Mouse (Mus musculus): Measurements from ENCODE around the gene Rsbn1. TPM values are rescaled to one million over a fixed set of nuclear protein-coding genes. Genes with fewer than 3 reads are reported as not detected.
A peak's percentile ranks its signal among the peaks of the same experiment; 100 is the strongest.

Rsbn1 gene
- polyA plus RNA-seq (2016; fragmentation: Nextera tagmentation; extraction: Ambion mirVana) = 11.6 and 14.1 TPM in 2 replicates

DNA sequence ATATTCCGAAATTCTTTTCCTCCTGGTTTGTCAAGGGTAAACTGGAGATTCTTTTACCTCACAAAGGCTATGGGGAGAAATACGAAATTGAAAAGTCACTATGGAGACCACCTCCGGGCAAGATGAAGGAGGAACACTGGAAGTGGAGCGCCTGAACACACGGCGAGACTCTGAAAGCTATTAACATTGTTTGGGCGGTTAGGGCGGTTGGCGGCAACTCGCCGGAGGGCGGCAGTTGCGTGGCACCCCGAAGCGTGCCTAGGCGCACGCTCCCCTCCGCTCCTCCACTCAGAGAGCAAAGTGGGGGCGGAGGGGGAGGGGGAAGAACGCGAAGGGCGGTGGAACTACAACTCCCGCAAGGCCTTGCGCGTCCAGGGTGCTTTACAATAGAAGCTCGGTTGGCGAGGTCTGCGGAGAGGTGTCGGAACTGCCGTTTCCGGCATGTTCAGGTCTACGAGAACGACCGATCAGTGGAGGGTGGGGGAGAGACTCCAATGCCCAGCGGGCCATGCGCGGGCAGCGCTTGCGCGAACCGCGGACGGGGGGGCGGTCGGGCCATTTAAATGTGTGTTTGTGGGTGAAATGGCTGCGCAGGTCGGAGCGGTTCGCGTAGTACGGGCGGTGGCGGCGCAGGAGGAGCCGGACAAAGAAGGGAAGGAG lies at the start of gene Rsbn1:
Rsbn1 (plus strand) TSS at position 111 of the 660 bp plus-strand sequence.
- under 1% methylated on average over 55 of the region's 55 CpGs for WGBS

DNA sequence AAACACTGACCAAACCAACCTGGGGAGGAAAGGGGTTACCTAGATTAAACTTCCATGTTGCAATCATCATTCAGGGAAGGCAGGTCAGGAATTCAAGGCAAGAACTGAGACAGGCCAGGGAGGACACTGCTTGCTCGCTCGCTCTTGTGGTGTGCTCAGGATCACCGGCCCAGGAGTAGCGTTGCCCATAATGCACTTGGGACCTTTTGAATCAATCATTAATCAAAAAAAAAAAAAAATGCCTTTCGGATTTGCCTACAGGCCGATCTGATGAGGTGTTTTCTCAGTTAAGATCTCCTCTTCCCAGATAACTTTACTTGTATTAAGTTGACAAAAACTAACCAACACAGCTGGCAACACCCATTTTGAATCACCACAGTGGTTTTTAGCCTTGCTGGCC lies 49.7 kb upstream of the Rsbn1 start:
- WGBS = 93% methylated on average over 6 of the region's 6 CpGs
- Histone ChIP-seq H3K4me1 (no peaks in the 10 kb centered on the region), H3K9me3 (no peaks in the 10 kb centered on the region), H3K36me3 (replicated peaks) (no peaks in the 10 kb centered on the region), H3K27me3 (ENCODE audit: poor library complexity, severe bottlenecking) (no peaks in the 10 kb centered on the region), H3K27ac (no peak overlapping the region), H3K4me3 (no peak overlapping the region)
- no peak for DNase-seq (ENCODE audit: extremely low spot score, low spot score)

More for the DNA sequence above, at the start of gene Rsbn1:
- Histone ChIP-seq H3K36me3 (replicated peaks) (no peaks in the 10 kb centered on the region), H3K4me3 (peak within 1 kb of the TSS; percentile 91), H3K27me3 (ENCODE audit: poor library complexity, severe bottlenecking) (no peaks in the 10 kb centered on the region), H3K4me1 (peaks cover 24% of the 10 kb centered on the region), H3K9me3 (no peaks in the 10 kb centered on the region), H3K27ac (peak within 1 kb of the TSS; percentile 96)
- peak; percentile 98 for DNase-seq (ENCODE audit: extremely low spot score, low spot score)

DNA sequence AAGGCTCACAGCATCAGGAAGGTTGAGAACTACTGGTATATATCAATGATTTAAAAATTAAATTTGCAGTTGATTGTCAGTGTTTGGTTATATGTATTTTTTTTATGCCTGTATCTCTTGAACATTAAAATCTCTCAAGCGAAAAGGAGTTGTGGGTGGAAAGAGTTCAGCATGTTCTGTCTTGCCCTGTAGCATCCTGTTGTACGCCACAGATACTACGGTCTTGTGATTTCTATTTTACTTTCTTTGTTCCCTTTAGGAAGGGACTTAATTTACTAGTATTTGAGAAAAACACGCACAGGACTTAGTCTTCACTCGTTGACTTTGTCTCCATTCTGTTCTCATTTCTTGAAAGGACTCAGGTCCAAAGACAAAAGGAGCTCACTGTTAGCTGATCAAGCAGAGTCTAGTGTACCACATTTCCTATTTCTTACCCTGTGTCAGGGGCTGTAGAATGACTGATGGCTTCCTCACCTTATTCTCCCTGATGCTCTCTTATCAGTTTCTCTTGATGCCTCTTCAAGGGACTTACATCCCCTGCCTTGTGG lies 46.4 kb upstream of the Rsbn1 start:
- no peaks in the 10 kb centered on the region for H3K36me3 ChIP-seq (replicated peaks)
- no peak overlapping the region for H3K27ac ChIP-seq
- no peaks in the 10 kb centered on the region for H3K4me1 ChIP-seq
- H3K27me3 ChIP-seq (ENCODE audit: poor library complexity, severe bottlenecking) = no peaks in the 10 kb centered on the region
- no peak overlapping the region for H3K4me3 ChIP-seq
- 91% methylated on average over 5 of the region's 5 CpGs for WGBS
- no peaks in the 10 kb centered on the region for H3K9me3 ChIP-seq
- DNase-seq (ENCODE audit: extremely low spot score, low spot score) = no peak

DNA sequence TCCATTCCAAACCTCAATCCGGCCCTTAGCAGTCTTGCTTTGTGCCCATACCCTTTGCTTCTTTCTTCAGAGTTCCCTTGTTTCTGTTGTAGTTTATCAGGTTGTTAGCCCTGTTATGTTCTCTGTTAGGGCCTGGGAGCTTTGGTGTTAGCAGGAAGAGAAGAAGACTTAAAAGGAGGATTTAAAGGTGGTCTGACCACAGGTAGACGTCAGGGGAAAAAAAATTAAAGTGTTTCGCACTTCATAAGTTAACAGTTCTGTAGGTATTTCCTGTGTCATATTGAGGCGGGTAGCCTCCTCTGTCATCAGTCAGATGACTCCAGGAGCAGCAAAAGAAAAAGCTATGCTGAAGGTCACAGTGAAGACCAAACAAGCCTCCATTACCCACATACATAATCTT lies 45.9 kb upstream of the Rsbn1 start:
- WGBS = 80% methylated on average over 4 of the region's 4 CpGs
- Histone ChIP-seq H3K27ac (no peak overlapping the region), H3K27me3 (ENCODE audit: poor library complexity, severe bottlenecking) (no peaks in the 10 kb centered on the region), H3K4me1 (no peaks in the 10 kb centered on the region), H3K36me3 (replicated peaks) (no peaks in the 10 kb centered on the region), H3K4me3 (no peak overlapping the region), H3K9me3 (no peaks in the 10 kb centered on the region)
- no peak for DNase-seq (ENCODE audit: extremely low spot score, low spot score)

DNA sequence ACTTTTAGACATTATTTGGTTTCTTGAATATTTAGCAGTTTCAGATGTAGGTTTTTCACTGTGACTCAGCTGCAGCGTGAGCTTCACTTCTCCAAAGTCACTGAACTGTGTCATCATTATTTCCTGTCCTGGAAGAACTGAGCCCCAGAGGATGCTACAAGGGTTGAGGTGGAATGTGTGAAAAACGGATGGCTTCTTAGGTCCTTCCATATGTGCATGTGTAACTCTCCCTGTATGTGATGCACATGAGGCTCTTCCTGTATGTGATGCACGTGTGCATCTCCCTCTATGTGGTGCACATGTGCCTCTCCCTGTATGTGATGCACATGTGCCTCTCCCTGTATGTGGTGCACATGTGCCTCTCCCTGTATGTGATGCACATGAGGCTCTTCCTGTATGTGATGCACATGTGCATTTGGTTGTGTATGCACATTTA lies 41.2 kb upstream of the Rsbn1 start:
- 72% methylated on average over 3 of the region's 3 CpGs for WGBS
- no peak for DNase-seq (ENCODE audit: extremely low spot score, low spot score)

DNA sequence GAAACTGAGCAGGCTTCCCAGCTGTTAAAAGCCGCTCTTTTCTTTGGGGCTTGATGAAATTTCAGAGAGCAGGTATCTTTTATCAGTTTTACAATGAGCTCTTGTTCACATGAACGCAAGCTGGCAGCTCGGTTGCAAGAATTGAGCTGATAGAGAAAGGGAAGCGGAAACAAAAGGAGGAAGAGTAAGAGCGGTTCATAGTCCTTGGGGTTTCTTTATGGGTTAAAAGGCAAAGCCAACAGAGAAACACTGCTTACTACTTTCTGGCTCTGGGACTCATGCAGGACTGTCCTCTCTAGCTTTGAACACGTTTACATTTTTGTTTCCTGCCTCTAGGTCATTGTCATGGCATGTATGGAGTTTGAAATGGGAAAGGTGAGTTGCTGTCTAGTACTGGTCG lies 39.6 kb upstream of the Rsbn1 start:
- H3K27ac ChIP-seq = no peak overlapping the region
- WGBS = 82% methylated on average over 7 of the region's 7 CpGs
- H3K4me1 ChIP-seq = no peaks in the 10 kb centered on the region
- H3K27me3 ChIP-seq (ENCODE audit: poor library complexity, severe bottlenecking) = no peaks in the 10 kb centered on the region
- no peak overlapping the region for H3K4me3 ChIP-seq
- no peaks in the 10 kb centered on the region for H3K36me3 ChIP-seq (replicated peaks)
- no peak for DNase-seq (ENCODE audit: extremely low spot score, low spot score)
- H3K9me3 ChIP-seq = no peaks in the 10 kb centered on the region

More for the DNA sequence above, 41.2 kb upstream of the Rsbn1 start:
- H3K4me3 ChIP-seq = no peak overlapping the region
- H3K36me3 ChIP-seq (replicated peaks) = no peaks in the 10 kb centered on the region
- H3K27me3 ChIP-seq (ENCODE audit: poor library complexity, severe bottlenecking) = no peaks in the 10 kb centered on the region
- H3K27ac ChIP-seq = no peak overlapping the region
- H3K9me3 ChIP-seq = no peaks in the 10 kb centered on the region
- no peaks in the 10 kb centered on the region for H3K4me1 ChIP-seq

DNA sequence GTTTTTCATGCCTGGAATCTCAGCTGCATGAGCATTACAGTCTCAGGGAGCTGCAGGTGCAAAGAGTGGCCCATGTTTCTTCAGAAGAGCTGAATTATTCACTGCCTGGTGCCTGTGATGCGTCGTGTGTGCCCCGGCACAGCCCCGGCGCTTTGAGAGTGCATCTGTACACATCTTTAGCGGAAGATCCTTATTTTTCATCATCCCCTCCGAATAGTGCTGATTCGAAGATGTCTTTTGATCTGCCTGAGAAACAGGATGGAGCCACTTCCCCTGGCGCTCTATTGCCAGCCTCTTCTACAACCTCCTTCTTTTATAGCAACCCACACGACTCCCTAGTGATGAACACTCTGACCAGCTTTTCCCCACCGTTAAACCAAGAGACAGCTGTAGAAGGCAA lies 28.0 kb upstream of the Rsbn1 start:
- H3K27ac ChIP-seq = no peak overlapping the region
- no peak for DNase-seq (ENCODE audit: extremely low spot score, low spot score)
- H3K4me1 ChIP-seq = no peaks in the 10 kb centered on the region
- no peaks in the 10 kb centered on the region for H3K27me3 ChIP-seq (ENCODE audit: poor library complexity, severe bottlenecking)
- 84% methylated on average over 11 of the region's 11 CpGs for WGBS
- no peaks in the 10 kb centered on the region for H3K9me3 ChIP-seq
- H3K36me3 ChIP-seq (replicated peaks) = no peaks in the 10 kb centered on the region
- no peak overlapping the region for H3K4me3 ChIP-seq

DNA sequence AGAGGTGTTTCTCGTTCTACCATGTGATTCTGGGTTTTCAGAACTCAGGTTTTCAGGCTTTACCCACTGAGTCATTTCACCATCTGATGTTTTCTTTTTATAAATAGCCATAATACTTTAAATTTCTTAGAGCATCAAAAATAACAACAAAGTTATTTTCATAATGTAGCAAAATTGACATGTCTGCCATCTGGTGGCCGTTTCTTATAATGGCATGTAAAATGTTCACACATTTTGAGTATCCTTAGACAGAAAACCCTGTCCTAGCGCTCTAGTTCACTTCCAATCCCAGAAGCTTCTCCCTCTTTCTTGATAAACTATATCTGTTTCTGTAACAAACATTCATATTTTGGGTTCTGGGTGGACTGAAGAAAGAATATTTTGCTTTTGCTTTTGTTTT lies 26.3 kb upstream of the Rsbn1 start:
- Histone ChIP-seq H3K36me3 (replicated peaks) (no peaks in the 10 kb centered on the region), H3K27me3 (ENCODE audit: poor library complexity, severe bottlenecking) (no peaks in the 10 kb centered on the region), H3K27ac (no peak overlapping the region), H3K9me3 (no peaks in the 10 kb centered on the region), H3K4me3 (no peak overlapping the region), H3K4me1 (no peaks in the 10 kb centered on the region)
- WGBS = 44% methylated on average over 3 of the region's 3 CpGs
- no peak for DNase-seq (ENCODE audit: extremely low spot score, low spot score)

DNA sequence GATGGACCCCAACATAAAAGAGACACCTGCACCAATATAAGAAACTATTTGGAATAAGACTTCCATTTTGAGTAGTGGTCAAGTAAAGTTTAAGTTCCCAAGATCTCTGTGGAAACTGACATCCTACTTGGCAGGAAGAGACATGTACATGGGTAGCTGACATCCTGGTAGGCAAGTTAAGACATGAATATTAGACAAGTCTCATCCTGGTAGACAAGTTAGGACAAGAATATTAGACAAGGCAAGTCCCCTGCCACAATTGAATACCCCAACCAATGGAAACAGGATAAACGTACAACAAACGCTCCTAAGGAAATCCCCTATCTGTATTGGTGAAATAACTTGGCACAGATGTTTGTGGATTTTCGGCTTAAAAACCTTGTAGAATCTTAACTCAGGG lies 20.5 kb upstream of the Rsbn1 start:
- no peaks in the 10 kb centered on the region for H3K27me3 ChIP-seq (ENCODE audit: poor library complexity, severe bottlenecking)
- no peaks in the 10 kb centered on the region for H3K36me3 ChIP-seq (replicated peaks)
- 88% methylated on average over 3 of the region's 3 CpGs for WGBS
- no peaks in the 10 kb centered on the region for H3K9me3 ChIP-seq
- no peak overlapping the region for H3K4me3 ChIP-seq
- H3K4me1 ChIP-seq = no peaks in the 10 kb centered on the region
- H3K27ac ChIP-seq = no peak overlapping the region
- no peak for DNase-seq (ENCODE audit: extremely low spot score, low spot score)

DNA sequence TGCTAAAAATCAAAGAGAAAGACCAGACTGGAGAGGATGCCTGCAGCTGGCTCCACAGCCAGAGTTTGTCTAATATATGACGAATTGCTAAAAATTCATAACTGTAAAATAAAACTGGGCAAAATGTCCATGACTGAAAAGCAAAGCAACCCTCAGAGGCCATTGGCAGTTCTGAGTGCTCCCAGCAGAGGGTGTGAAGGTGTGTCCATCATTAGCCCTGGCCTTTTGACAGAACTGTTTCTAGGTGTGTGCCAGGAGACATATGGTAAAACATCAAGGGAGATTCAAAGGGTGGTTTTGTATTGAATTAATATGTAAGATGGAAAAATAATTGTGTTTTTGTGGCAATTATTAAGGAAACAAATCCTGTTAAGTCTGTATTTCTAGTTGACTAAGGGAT lies 9.2 kb upstream of the Rsbn1 start:
- WGBS = 85% methylated on average over 1 of the region's 1 CpGs
- no peak overlapping the region for H3K27ac ChIP-seq
- H3K9me3 ChIP-seq = no peaks in the 10 kb centered on the region
- no peaks in the 10 kb centered on the region for H3K36me3 ChIP-seq (replicated peaks)
- H3K27me3 ChIP-seq (ENCODE audit: poor library complexity, severe bottlenecking) = no peaks in the 10 kb centered on the region
- no peak for DNase-seq (ENCODE audit: extremely low spot score, low spot score)
- no peak overlapping the region for H3K4me3 ChIP-seq
- H3K4me1 ChIP-seq = no peaks in the 10 kb centered on the region

DNA sequence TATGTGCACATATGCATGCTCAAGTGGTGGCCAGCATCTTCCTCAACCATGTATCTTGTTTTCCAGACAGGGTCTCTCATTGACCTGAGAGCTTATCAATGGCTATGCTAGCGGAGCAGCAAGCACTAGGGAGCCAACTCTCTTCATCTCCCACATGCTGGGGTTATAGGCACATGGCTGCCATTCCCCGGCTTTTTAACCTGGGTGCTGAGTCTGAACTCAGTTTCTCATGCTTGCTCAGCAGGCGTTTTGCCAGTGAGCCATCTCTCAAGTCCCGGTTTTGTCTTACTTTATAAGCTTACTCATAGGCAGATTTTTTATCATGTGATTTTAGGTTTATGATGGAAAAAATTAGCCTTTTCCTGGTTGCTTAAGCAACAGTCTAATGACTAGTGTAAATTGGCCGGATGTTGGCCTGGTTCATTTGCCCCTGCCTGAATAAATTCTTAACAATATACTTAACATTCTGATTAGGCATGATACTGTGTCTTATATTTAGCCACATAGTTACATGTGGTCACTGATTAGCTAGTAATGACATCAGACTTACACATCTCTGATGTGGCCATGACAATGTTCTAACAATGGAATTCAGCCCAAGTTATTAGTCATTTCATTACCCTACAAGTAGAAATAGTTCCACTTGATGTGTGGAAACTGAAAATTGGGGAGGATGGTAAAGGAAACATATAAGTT lies 6.4 kb upstream of the Rsbn1 start:
- Histone ChIP-seq H3K36me3 (replicated peaks) (no peaks in the 10 kb centered on the region), H3K27me3 (ENCODE audit: poor library complexity, severe bottlenecking) (no peaks in the 10 kb centered on the region), H3K4me3 (no peak overlapping the region), H3K4me1 (no peaks in the 10 kb centered on the region), H3K27ac (no peak overlapping the region), H3K9me3 (no peaks in the 10 kb centered on the region)
- no peak for DNase-seq (ENCODE audit: extremely low spot score, low spot score)
- 82% methylated on average over 5 of the region's 5 CpGs for WGBS

DNA sequence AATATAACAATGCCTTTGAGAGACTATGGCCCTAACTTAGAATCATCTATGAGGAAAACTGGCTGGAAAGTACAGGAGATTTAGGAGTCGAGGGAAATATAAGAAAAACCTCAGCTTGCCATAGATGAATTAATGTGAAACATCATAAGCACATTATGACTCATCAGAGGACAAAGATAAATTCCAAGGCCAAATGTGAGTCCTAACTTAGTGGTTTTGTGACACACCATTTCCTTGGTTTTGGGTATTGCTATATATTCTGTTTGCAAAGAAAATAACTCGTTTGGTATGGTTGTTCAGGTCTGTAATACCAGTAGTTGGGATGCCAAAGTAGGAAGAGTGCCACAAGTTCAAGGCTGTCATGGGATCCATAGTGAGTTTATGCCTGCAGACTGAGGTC lies 5.1 kb upstream of the Rsbn1 start:
- no peak overlapping the region for H3K27ac ChIP-seq
- no peak for DNase-seq (ENCODE audit: extremely low spot score, low spot score)
- WGBS = 85% methylated on average over 2 of the region's 2 CpGs
- peaks cover 8% of the 10 kb centered on the region for H3K4me1 ChIP-seq
- H3K27me3 ChIP-seq (ENCODE audit: poor library complexity, severe bottlenecking) = no peaks in the 10 kb centered on the region
- H3K4me3 ChIP-seq = no peak overlapping the region
- no peaks in the 10 kb centered on the region for H3K36me3 ChIP-seq (replicated peaks)
- H3K9me3 ChIP-seq = no peaks in the 10 kb centered on the region

DNA sequence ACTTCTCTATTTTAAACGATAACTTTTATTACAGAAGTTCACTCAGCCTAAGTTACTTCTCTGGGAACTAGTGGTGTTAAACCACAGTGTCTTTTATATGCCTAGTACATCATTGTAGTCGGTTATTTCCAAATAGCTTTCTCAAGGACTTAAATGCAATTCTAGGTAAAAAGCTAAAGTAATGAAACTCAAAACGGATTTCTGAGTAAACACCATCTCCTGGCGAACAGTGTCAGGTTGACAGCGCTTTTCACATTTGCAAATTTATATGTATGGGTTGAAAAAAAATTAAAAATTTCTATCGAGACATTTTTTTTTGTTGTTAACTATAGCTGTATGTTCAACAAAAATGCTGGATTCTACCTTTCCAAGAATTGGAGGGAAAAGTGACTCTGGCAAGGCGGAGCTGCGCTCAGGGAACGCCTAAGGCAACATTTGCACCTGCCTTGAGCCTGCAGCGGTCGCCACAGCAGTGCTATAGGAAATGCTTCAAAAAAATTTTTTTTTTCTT lies 414 bp upstream of the Rsbn1 start:
- Histone ChIP-seq H3K27me3 (ENCODE audit: poor library complexity, severe bottlenecking) (no peaks in the 10 kb centered on the region), H3K4me3 (peak overlapping the region; percentile 91), H3K4me1 (peaks cover 24% of the 10 kb centered on the region), H3K27ac (peak overlapping the region; percentile 96), H3K36me3 (replicated peaks) (no peaks in the 10 kb centered on the region), H3K9me3 (no peaks in the 10 kb centered on the region)
- peak; percentile 38 for DNase-seq (ENCODE audit: extremely low spot score, low spot score)
- 10% methylated on average over 11 of the region's 11 CpGs for WGBS
